Mouse (Mus musculus): Measurements from ENCODE around the gene Adcy1. TPM values are rescaled to one million over a fixed set of nuclear protein-coding genes. Genes with fewer than 3 reads are reported as not detected.

Adcy1 gene
- 175 TPM for polyA plus RNA-seq (2015; fragmentation: Illumina TruSeq; extraction: RNeasy Lipid Tissue Mini Kit (QIAGEN cat#74804); ENCODE audit: low read depth, low replicate concordance)

GRCm38 (mm10) chr11:7063001-7063584, at the start of gene Adcy1:
Adcy1 (plus strand) TSS chr11:7063489.

GRCm38 (mm10) chr11:7188469-7188868, 125.2 kb downstream of the Adcy1 start, which contains the start of gene Gm11985:
Gm11985 (minus strand) TSS chr11:7188569.

GRCm38 (mm10) chr11:7197491-7197941, 134.2 kb downstream of the Adcy1 start, which contains the start of gene Igfbp1:
Igfbp1 (plus strand) TSS chr11:7197782.

DNA sequence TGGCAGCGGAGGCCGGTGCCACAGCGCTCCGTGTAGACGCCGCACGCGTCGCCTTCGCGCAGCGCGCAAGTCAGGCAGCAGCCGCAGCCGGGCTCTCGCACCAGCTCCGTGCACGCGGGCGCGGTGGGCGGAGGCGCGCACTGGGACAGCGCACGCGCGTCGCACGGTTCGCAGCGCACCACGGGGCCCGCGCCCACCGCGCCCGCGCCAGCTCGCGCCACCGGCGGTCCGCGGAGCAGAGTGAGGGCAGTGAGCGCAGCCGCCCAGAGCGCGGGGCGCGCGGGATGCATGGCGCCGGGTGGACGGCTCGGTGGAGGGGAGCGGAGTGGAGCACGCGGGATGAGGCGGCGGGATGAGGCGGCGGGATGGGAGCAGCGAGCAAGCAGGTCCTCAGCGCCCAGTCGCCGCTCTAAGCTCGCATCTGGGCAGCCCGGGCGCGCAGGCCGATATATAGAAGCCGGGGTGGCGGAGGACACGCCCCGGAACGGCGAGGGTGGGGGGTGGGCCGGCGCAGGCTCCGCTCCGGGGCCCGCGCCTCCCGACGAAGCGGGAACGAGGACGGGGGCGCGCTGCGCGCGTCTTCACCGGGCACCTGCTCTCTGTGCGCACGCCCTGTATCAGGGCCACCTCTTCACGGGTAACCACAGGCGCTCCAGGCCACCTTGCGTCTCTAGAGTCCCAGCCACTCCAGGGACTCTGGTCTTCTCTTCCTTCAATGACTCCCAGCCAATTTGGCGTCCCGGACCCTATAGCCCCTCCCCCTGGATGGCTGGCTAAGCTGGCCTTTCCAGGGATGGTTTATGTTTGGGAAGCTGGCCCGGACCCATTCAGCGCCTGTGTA, 150.4 kb downstream of the Adcy1 start, which contains the start of gene Igfbp3:
TSS of gene Igfbp3 (minus strand) at position 423 of the 841 bp plus-strand sequence.

Other genes with a start within 250 kb of the Adcy1 start
- gene Gm11983, start 225.8 kb upstream of the Adcy1 start, polyA plus RNA-seq (2015; fragmentation: Illumina TruSeq; extraction: RNeasy Lipid Tissue Mini Kit (QIAGEN cat#74804); ENCODE audit: low read depth, low replicate concordance): not detected
- not detected for gene Gm11985, start 125.1 kb downstream of the Adcy1 start, polyA plus RNA-seq (2015; fragmentation: Illumina TruSeq; extraction: RNeasy Lipid Tissue Mini Kit (QIAGEN cat#74804); ENCODE audit: low read depth, low replicate concordance)
- gene Igfbp1, start 134.3 kb downstream of the Adcy1 start, polyA plus RNA-seq (2015; fragmentation: Illumina TruSeq; extraction: RNeasy Lipid Tissue Mini Kit (QIAGEN cat#74804); ENCODE audit: low read depth, low replicate concordance): not detected
- 10.5 TPM for gene Igfbp3, start 150.4 kb downstream of the Adcy1 start, polyA plus RNA-seq (2015; fragmentation: Illumina TruSeq; extraction: RNeasy Lipid Tissue Mini Kit (QIAGEN cat#74804); ENCODE audit: low read depth, low replicate concordance)